Mouse (Mus musculus) heart, postnatal 0 days (tissue): ENCODE measurements around the gene Ttc19. TPM values are rescaled to one million over a fixed set of nuclear protein-coding genes. Genes with fewer than 3 reads are reported as not detected.

Experiments used
- ATAC-seq: fragments of 200-750 bp; cut with Nextera tagmentation; 2 replicates; pipeline ENCODE4 v1.8.0; 2017; ENCODE audit warnings: low read depth, moderate number of reproducible peaks, moderate library complexity; ENCODE audit not compliant: insufficient read depth
- DNase-seq: peaks from one replicate; pipeline ENCODE4 v3.0.0-alpha.2; 2016; ENCODE audit warnings: low spot score
- H3K27ac ChIP-seq: fragments of 300-500 bp; sonication (generic); 2 replicates; pipeline ENCODE4 v1.5.1; 2014; ENCODE audit warnings: low read depth, mild to moderate bottlenecking
- H3K27me3 ChIP-seq: fragments of 300-500 bp; sonication (generic); 2 replicates; pipeline ENCODE4 v1.6.1; 2014; ENCODE audit warnings: low read length, mixed read lengths; ENCODE audit not compliant: control insufficient read depth, insufficient read depth
- H3K36me3 ChIP-seq: fragments of 300-500 bp; sonication (generic); replicated peaks from 2 replicates; pipeline ENCODE4 v1.6.1; 2014; ENCODE audit warnings: low read length, mixed read lengths; ENCODE audit not compliant: control insufficient read depth, insufficient read depth
- H3K4me1 ChIP-seq: fragments of 300-500 bp; sonication (generic); 2 replicates; pipeline ENCODE4 v1.6.1; 2014; ENCODE audit warnings: antibody characterized with exemption; ENCODE audit not compliant: control insufficient read depth, insufficient read depth
- H3K4me2 ChIP-seq: fragments of 300-500 bp; sonication (generic); 2 replicates; pipeline ENCODE4 v1.6.1; 2014; ENCODE audit warnings: low read depth, mild to moderate bottlenecking, low read length, moderate library complexity
- H3K4me3 ChIP-seq: fragments of 300-500 bp; sonication (generic); 2 replicates; pipeline ENCODE4 v1.5.1; 2014; ENCODE audit warnings: low read depth, low read length
- H3K9ac ChIP-seq: fragments of 300-500 bp; sonication (generic); replicated peaks from 2 replicates; pipeline ENCODE4 v1.6.1; 2014; ENCODE audit warnings: low read depth, low read length, mixed read lengths
- H3K9me3 ChIP-seq: fragments of 300-500 bp; sonication (generic); replicated peaks from 2 replicates; pipeline ENCODE4 v1.6.1; 2016; ENCODE audit warnings: low read length; ENCODE audit not compliant: control insufficient read depth
- CTCF ChIP-seq: IDR thresholded peaks from 2 replicates; pipeline ENCODE4 v1.5.1; 2016; ENCODE audit warnings: antibody characterized with exemption, control low read depth, low read depth
- EP300 ChIP-seq: IDR thresholded peaks from 2 replicates; pipeline ENCODE4 v1.6.1; 2016; ENCODE audit warnings: antibody characterized with exemption, low read depth
- WGBS: fragments of 180-500 bp; shearing (Covaris S2); extraction: QIAGEN DNeasy Blood & Tissue Kit; methylation state at CpG from one replicate; pipeline ENCODE4 v1.1.7; 2014; 5-methylcytosine and 5-hydroxymethylcytosine counted together
- polyA plus RNA-seq: library from polyadenylated mRNA; unstranded; fragments of >200 nt; fragmentation: Nextera tagmentation; extraction: Ambion mirVana; gene quantifications from 2 replicates; pipeline ENCODE4 v1.2.1, GENCODE M21; 2015
- total RNA-seq: library from RNA; depleted of rRNA; stranded (reverse); fragments of >200 nt; gene quantifications from 2 replicates; pipeline ENCODE4 v1.2.3, GENCODE M21; 2014; ENCODE audit warnings: low replicate concordance

Ttc19 gene
- total and polyA plus RNA-seq, 2 experiments from 2014 or later, result 21.3 to 31.2 TPM

GRCm38 (mm10) chr11:62287700-62288099, 6.4 kb downstream of the Ttc19 start:
- DNase-seq (no peak), ATAC-seq (no peak)
- peaks cover 66% of the 10 kb centered on the region for H3K36me3 ChIP-seq
- H3K4me2 ChIP-seq, result no peak overlapping the region
- H3K4me3 ChIP-seq, result no peak overlapping the region
- no peaks in the 10 kb centered on the region for H3K9me3 ChIP-seq
- H3K9ac ChIP-seq, result no peak overlapping the region
- WGBS, result 97% methylated on average over 1 of the region's 1 CpGs
- H3K27me3 ChIP-seq, result no peaks in the 10 kb centered on the region
- H3K27ac ChIP-seq, result no peak overlapping the region
- TF ChIP-seq CTCF (no peak), EP300 (no peak)
- no peaks in the 10 kb centered on the region for H3K4me1 ChIP-seq

- H3K36me3 ChIP-seq, result peaks cover 65% of the 10 kb centered on the region
- no peak overlapping the region for H3K27ac ChIP-seq
- no peaks in the 10 kb centered on the region for H3K27me3 ChIP-seq
- H3K9ac ChIP-seq, result no peak overlapping the region
- H3K4me2 ChIP-seq, result no peak overlapping the region
- no peaks in the 10 kb centered on the region for H3K4me1 ChIP-seq
- 88% methylated on average over 2 of the region's 2 CpGs for WGBS
- ATAC-seq (no peak), DNase-seq (no peak)
- no peak for TF ChIP-seq CTCF
- TF ChIP-seq EP300, result no peak
- no peaks in the 10 kb centered on the region for H3K9me3 ChIP-seq
- no peak overlapping the region for H3K4me3 ChIP-seq
These were observed 12.8 kb downstream of the Ttc19 start for GRCm38 (mm10) chr11:62294121-62294520.

- Histone ChIP-seq H3K9me3 (no peaks in the 10 kb centered on the region), H3K27ac (no peak overlapping the region), H3K36me3 (peaks cover 43% of the 10 kb centered on the region), H3K4me1 (no peaks in the 10 kb centered on the region), H3K27me3 (no peaks in the 10 kb centered on the region), H3K4me2 (no peak overlapping the region), H3K9ac (no peak overlapping the region), H3K4me3 (no peak overlapping the region)
- TF ChIP-seq CTCF (no peak), EP300 (no peak)
- ATAC-seq (no peak), DNase-seq (no peak)
- 90% methylated on average over 6 of the region's 6 CpGs for WGBS
These were observed 17.6 kb downstream of the Ttc19 start for GRCm38 (mm10) chr11:62298883-62299282.

- Histone ChIP-seq H3K4me2 (no peak overlapping the region), H3K27ac (no peak overlapping the region), H3K36me3 (peaks cover 22% of the 10 kb centered on the region), H3K4me3 (no peak overlapping the region), H3K9ac (no peak overlapping the region), H3K9me3 (no peaks in the 10 kb centered on the region), H3K27me3 (no peaks in the 10 kb centered on the region), H3K4me1 (no peaks in the 10 kb centered on the region)
- TF ChIP-seq EP300 (no peak), CTCF (no peak)
- WGBS, result 81% methylated on average over 2 of the region's 2 CpGs
- DNase-seq, result no peak
- no peak for ATAC-seq
These were observed 24.6 kb downstream of the Ttc19 start for GRCm38 (mm10) chr11:62305866-62306265.

- no peak overlapping the region for H3K9ac ChIP-seq
- DNase-seq (no peak), ATAC-seq (no peak)
- TF ChIP-seq EP300 (no peak), CTCF (no peak)
- H3K27ac ChIP-seq, result no peak overlapping the region
- no peak overlapping the region for H3K4me2 ChIP-seq
- no peaks in the 10 kb centered on the region for H3K27me3 ChIP-seq
- peaks cover 44% of the 10 kb centered on the region for H3K36me3 ChIP-seq
- H3K4me1 ChIP-seq, result no peaks in the 10 kb centered on the region
- H3K9me3 ChIP-seq, result no peaks in the 10 kb centered on the region
- no peak overlapping the region for H3K4me3 ChIP-seq
- WGBS, result 93% methylated on average over 2 of the region's 2 CpGs
These were observed 28.0 kb downstream of the Ttc19 start for GRCm38 (mm10) chr11:62309296-62309695.

- Histone ChIP-seq H3K4me2 (no peak overlapping the region), H3K4me1 (no peaks in the 10 kb centered on the region), H3K27me3 (no peaks in the 10 kb centered on the region), H3K9ac (no peak overlapping the region), H3K9me3 (no peaks in the 10 kb centered on the region), H3K36me3 (peaks cover 73% of the 10 kb centered on the region), H3K27ac (no peak overlapping the region), H3K4me3 (no peak overlapping the region)
- ATAC-seq (no peak), DNase-seq (no peak)
- TF ChIP-seq EP300, result no peak
- no peak for TF ChIP-seq CTCF
- 91% methylated on average over 5 of the region's 5 CpGs for WGBS
These were observed 33.7 kb downstream of the Ttc19 start for GRCm38 (mm10) chr11:62314984-62315383.
